Mouse (Mus musculus) stomach, postnatal 0 days (tissue): Measurements from ENCODE around the gene Erc2.
"Not testable (repeated sequence)": the region's sequence is repeated elsewhere in the genome, so short reads cannot be mapped to it uniquely, and the experiment has no call there.

Experiments
- CTCF ChIP-seq: IDR thresholded peaks from 2 replicates; pipeline ENCODE4 v1.5.1; 2016; ENCODE audit warnings: antibody characterized with exemption, low read depth, mild to moderate bottlenecking, moderate library complexity
- EP300 ChIP-seq: optimal IDR thresholded peaks from 2 replicates; pipeline ENCODE3; 2016; ENCODE audit warnings: antibody characterized with exemption

- TF ChIP-seq EP300, CTCF: not testable (repeated sequence)
Measured at GRCm38 (mm10) chr14:27886337-27886736, 264.1 kb downstream of the Erc2 start.
